Mouse (Mus musculus) CH12F3 (cell line): ENCODE data around the gene Aipl1.

ENCODE experiments used
- in situ Hi-C: fragments of 300-500 bp; cut with MboI; formaldehyde crosslinking; loops from 2 replicates; pipeline ENCODE4 v1.14.3; 2020; ENCODE audit warnings: low sequenced_read_pairs

Aipl1 gene

GRCm38 (mm10) chr11:72050895-72051858 is 13.9 kb upstream of the Aipl1 start:
- in situ Hi-C loops: loop anchor here (25.0 kb wide), 1 partner anchor 486 kb away; no protein-coding TSS in a partner anchor

GRCm38 (mm10) chr11:72050168-72050894 is 13.0 kb upstream of the Aipl1 start:
- in situ Hi-C loops: loop anchor here (25.0 kb wide), 1 partner anchor 487 kb away; no protein-coding TSS in a partner anchor

- in situ Hi-C loops: loop anchor here (25.0 kb wide), 1 partner anchor 712 kb away; no protein-coding TSS in a partner anchor
Measured at GRCm38 (mm10) chr11:72049171-72049759, 12.0 kb upstream of the Aipl1 start.

GRCm38 (mm10) chr11:72048730-72049129 is 11.4 kb upstream of the Aipl1 start:
- in situ Hi-C loops: loop anchor here (25.0 kb wide), 1 partner anchor 711 kb away; no protein-coding TSS in a partner anchor

- in situ Hi-C loops: loop anchor here (25.0 kb wide), 1 partner anchor 707 kb away; no protein-coding TSS in a partner anchor
Measured at GRCm38 (mm10) chr11:72044231-72044630, 6.9 kb upstream of the Aipl1 start.

GRCm38 (mm10) chr11:72042631-72043030 is 5.3 kb upstream of the Aipl1 start:
- in situ Hi-C loops: loop anchor here (25.0 kb wide), 1 partner anchor 705 kb away; no protein-coding TSS in a partner anchor

GRCm38 (mm10) chr11:72041768-72042607 is 4.7 kb upstream of the Aipl1 start, which contains the start of gene Pimreg:
Pimreg (plus strand) TSS chr11:72042032.
- in situ Hi-C loops: loop anchor here (25.0 kb wide), 1 partner anchor 705 kb away; no protein-coding TSS in a partner anchor

- in situ Hi-C loops: loop anchor here (25.0 kb wide), 1 partner anchor 704 kb away; no protein-coding TSS in a partner anchor
Measured at GRCm38 (mm10) chr11:72041290-72041767, 4.0 kb upstream of the Aipl1 start.

- in situ Hi-C loops: loop anchor here (25.0 kb wide), 1 partner anchor 702 kb away; no protein-coding TSS in a partner anchor
Measured at GRCm38 (mm10) chr11:72039599-72040386, 2.5 kb upstream of the Aipl1 start.

GRCm38 (mm10) chr11:72037996-72038395 is 687 bp upstream of the Aipl1 start:
- in situ Hi-C loops: loop anchor here (25.0 kb wide), 1 partner anchor 701 kb away; no protein-coding TSS in a partner anchor

GRCm38 (mm10) chr11:72032589-72032988 is 4.7 kb downstream of the Aipl1 start:
- in situ Hi-C loops: loop anchor here (25.0 kb wide), 1 partner anchor 695 kb away; no protein-coding TSS in a partner anchor

GRCm38 (mm10) chr11:72032091-72032490 is 5.2 kb downstream of the Aipl1 start:
- in situ Hi-C loops: loop anchor here (25.0 kb wide), 1 partner anchor 695 kb away; no protein-coding TSS in a partner anchor

- in situ Hi-C loops: loop anchor here (25.0 kb wide), 1 partner anchor 694 kb away; no protein-coding TSS in a partner anchor
Measured at GRCm38 (mm10) chr11:72031353-72031752, 6.0 kb downstream of the Aipl1 start.

GRCm38 (mm10) chr11:72029143-72029542 is 8.2 kb downstream of the Aipl1 start:
- in situ Hi-C loops: loop anchor here (25.0 kb wide), 1 partner anchor 692 kb away; no protein-coding TSS in a partner anchor

GRCm38 (mm10) chr11:72027836-72028235 is 9.5 kb downstream of the Aipl1 start:
- in situ Hi-C loops: loop anchor here (25.0 kb wide), 1 partner anchor 691 kb away; no protein-coding TSS in a partner anchor

GRCm38 (mm10) chr11:72026516-72026915 is 10.8 kb downstream of the Aipl1 start:
- in situ Hi-C loops: loop anchor here (25.0 kb wide), 1 partner anchor 689 kb away; no protein-coding TSS in a partner anchor

- in situ Hi-C loops: loop anchor here (25.0 kb wide), 1 partner anchor 689 kb away; no protein-coding TSS in a partner anchor
Measured at GRCm38 (mm10) chr11:72025843-72026242, 11.5 kb downstream of the Aipl1 start.

- in situ Hi-C loops: no loop called here
Measured at GRCm38 (mm10) chr11:72024193-72024781, 13.0 kb downstream of the Aipl1 start.
